Mouse (Mus musculus) urinary bladder, postnatal 10 days (tissue): ENCODE results near the gene Trpc4ap.

Experiments
- DNase-seq: peaks from one replicate; pipeline ENCODE4 v3.0.0; 2022; ENCODE audit warnings: low spot score

Trpc4ap gene

GRCm38 (mm10) chr2:155693136-155693535 lies 952 bp upstream of the Trpc4ap start:
- no peak for DNase-seq

DNA sequence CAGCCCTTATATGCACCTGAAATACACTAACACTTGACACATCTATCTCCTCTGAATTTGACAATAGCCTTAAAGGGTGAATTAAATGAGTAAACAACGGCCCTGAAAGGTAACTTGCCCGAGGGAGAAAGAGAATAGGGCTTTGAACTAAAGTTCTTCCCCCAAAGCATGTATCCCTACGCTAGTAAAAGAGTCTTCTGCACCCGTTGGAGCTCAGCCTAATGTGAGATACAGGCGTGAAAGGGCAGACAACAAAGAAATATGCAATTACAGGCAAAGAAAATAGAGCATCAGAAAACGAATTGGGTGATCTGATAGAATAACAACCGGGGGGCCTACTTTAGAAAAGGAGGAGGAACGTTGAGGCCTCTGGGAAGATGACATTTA lies 855 bp downstream of the Trpc4ap start:
- no peak for DNase-seq

GRCm38 (mm10) chr2:155689211-155689610 lies 3.0 kb downstream of the Trpc4ap start:
- no peak for DNase-seq

GRCm38 (mm10) chr2:155687746-155688145 lies 4.4 kb downstream of the Trpc4ap start:
- no peak for DNase-seq

DNA sequence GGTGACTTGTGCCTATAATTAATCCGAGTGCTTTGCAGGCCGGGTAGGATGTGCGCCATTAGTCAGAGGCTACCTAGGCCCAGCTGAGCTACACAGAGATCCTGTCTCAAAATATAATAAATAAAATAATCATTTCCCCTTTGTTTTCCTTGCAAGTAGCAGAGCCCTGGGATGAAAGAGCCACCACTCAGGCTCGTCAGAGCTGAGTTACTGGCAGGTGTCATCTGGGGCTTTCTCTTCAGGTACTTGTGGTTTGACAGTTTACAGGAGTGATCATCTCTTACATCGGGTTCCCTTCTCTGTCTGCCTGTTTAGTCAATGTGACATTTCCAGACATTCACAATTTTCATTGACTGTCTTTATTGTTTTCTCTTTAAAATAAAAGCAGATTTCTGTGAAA lies 5.6 kb downstream of the Trpc4ap start:
- DNase-seq = no peak

DNA sequence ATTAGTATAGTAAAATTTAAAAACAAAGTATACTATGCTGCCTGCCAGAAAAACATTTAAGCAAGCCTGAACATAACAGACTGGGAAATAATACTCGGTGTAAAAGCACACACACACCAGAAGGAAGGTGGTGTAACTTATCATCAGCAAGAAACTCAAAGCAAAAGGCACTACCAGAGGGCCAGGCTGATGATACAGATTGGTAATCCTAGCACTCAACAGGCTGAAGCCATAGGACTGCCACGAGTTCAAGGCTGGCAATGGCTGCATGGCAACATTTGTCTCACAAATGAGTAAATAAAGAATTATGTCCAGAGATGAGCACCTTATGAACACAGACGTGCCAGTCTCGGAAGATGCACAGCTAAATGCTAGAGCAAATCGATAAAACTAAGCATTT lies 8.4 kb downstream of the Trpc4ap start:
- no peak for DNase-seq

DNA sequence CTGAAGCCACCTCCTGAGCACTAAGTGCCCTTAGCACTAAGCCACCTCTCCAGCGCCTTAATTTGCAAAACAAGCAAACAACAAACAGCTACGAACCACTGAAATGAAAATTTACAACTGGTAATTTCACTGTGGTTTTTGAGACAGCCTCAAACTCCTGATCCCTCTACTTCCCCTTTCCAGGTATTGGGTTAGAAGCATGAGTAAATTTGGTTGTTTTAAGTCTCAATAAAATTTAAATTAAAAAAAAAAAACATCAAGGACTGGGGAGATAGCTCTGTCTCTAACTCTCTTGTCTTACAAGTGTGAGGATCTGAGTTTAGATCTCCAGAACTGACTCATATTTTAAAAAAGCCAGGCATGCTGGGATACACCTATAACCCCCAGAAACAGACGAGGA lies 9.0 kb downstream of the Trpc4ap start:
- DNase-seq = no peak

DNA sequence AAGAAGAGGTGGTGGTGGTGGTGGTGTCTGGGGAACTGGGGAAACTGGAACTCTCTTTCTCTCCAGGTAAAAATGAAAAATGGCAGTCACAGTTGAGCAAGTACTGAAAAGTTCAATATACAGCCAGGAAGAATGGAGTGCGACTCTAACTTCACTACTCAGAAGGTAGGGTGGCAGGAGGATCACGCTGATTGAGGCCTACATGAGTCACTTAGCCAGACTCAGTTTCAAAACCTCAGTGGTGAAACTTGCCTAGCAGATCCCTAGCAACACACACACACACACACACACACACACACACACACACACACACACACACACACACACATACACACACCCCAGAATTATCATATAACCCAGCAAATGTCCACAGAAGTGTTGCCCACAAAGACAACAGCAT lies 10.3 kb downstream of the Trpc4ap start:
- DNase-seq = no peak

- no peak for DNase-seq
Measured at GRCm38 (mm10) chr2:155681194-155681593, 11.0 kb downstream of the Trpc4ap start.

- DNase-seq = no peak
Measured at GRCm38 (mm10) chr2:155680591-155680990, 11.6 kb downstream of the Trpc4ap start.

DNA sequence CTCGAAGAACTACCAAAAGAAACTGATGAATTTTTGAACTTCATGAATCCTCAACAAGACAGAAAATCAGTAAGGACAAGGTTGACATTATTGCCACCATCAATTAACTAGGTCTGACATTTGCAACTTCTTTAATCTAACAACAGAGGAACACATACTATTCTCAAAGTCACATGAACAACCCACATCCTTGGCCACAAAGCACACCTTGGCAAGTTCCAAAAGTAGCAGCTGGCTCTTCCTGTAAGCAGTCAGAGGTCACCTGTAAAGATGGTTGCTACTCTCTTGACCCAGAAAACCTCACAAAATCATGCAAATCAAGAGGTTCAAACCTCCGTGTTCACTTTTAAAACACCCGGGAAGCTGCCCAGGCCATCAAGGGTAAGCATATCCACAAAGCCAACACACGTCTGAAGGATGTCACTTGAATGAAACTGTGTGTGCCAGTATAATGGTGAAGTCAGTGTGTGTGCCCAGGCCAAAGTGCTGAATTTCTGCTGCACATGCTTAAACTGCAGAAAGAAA lies 12.5 kb downstream of the Trpc4ap start:
- no peak for DNase-seq

DNA sequence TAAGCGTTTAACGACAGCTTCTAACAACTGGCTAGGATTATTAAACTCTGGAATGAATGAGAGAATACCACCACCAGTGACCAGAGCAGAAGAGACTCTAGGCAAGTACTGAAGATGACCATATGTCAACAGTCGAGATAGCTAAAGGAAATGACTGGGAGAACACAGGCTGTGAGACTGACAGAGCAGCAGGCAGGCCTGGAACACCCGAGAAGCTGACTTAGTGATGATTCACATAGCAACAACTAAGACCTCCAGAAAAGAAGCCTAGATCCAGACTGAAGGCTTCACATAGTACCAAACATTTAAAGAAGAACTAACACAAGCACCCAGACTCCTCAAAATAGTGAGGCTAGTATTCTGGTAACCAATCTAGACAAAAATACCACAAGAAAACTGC lies 17.1 kb downstream of the Trpc4ap start:
- DNase-seq = no peak

DNA sequence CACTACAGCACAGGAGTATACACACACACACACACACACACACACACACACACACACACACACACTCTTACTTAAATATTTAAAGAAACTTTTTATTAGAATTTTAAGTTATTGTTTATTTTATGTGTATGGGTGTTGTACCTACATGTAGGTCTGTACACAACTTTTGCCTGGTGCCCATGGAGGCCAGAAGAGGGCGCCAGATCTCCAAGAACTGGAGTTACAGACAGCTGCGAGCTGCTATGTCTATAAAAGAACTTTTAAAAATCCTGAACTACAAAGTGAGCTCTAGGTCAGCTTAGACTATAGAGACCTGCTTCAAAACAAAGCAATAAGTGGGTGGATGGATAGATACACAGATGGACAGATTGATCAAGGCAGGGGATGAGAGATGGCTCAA lies 18.6 kb downstream of the Trpc4ap start:
- DNase-seq = no peak

DNA sequence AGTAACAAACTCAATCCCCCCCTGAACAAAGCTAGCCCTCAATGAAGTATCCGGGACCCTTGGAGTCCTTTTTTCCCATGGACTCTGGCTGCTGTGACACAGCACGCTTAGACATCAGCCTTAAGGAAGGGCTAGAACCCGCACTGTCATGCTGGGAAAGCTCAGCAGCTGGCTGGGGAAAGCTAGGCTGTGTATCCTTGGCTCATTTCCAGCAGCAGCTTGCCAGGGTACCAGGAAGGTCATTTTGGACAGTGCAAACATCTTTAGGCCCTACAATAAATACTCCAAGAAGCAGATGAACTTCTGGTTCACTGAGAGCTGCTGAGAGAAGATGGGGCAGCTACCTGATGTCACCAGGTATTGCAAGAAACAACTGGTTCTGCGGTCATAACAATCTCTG lies 20.9 kb downstream of the Trpc4ap start:
- DNase-seq = no peak

DNA sequence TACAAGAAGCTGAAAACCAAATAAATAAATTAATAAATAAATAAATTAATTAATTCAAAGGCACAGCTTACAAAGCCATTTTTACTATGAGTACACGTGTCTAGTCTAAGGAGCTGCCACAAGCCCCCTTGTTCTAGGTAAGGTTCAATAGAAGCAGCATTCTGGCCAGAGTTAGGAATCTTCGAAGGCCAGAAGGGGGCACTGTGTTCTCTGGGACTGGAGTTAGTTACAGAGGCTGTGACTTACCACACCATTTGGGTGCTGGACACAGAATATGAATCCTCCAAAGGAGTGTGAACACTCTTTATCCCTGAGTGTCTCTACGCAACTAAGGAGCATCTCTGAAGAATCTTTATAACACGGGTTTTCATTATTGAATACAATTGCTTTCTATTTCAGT lies 23.7 kb downstream of the Trpc4ap start:
- DNase-seq = no peak

DNA sequence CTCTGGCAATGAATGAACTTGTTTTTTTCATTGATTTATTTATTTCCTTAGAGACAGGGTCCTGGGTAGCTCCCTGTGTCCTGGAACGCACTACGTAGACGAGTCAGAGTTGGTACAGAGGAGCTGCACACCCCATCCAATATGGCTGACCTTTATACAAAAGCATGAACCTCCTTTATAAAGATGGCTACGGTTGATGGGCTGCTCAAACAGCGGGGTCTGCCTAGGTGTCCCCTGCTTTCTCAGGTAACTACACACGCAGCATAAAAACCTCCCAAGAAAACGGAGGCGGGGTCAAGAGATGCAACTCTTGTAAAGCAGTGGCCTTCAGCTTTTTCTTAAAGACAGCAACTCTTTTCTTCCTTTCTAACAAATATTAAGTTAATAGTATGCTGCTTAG lies 24.3 kb downstream of the Trpc4ap start:
- DNase-seq = no peak

- DNase-seq = no peak
Measured at GRCm38 (mm10) chr2:155663910-155664460, 28.2 kb downstream of the Trpc4ap start.

DNA sequence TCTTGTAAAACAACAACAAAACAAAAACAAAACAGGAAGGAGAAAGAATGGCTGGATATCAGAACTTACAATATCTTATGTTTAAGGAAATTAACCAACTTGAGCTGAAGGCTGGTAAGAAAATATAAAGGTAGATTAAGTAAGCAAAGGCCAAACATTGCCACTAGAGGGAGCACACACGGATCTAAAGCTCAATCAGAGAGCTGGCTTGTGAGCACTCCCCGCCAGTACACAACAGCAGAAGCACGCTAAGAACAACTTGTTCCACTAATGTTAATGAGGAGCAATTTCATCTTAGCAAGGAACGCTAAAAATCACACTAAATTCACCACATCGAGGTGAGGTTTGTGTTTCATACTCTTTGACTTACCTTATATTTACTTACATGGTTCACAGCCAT lies 29.1 kb downstream of the Trpc4ap start:
- no peak for DNase-seq

DNA sequence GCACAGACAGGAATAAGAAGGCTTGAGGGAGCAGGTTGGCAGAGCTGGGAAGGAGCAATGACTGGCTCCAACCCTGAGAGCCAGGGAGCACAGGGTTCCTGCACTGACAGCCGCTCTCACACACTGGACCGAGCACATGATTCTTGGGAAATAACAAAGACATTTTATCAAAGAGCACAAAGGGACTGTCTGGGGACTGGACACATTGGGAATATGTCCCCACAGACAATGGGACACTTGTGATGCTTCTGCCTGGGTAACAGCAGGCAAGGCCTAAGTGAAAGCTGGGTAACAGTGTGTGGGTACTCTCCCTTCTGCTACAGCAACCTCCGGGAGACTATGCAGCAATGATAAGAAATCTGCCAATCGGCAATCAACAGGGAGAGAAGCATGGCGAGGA lies 29.8 kb downstream of the Trpc4ap start:
- no peak for DNase-seq

GRCm38 (mm10) chr2:155655759-155656372 lies 36.3 kb downstream of the Trpc4ap start:
- no peak for DNase-seq

DNA sequence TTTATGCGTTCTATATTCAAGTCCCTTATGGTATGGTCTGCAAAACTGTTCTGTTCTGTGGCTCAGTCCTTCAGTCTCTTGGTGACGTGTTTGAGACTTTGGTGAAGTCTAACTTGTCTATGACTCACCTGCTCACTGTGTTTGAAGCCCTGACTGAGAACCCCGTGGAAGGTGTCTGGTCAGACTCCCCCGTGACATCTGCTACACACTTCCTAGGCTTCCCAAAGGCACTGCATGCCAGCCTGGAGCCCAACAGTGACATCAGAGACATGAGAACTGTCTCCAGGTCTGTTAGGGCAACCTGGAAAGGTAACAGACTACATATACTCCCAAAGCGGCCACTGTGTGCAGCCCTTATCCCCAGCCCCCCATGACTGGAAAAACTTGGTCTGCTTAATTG lies 39.6 kb downstream of the Trpc4ap start:
- DNase-seq = no peak

- no peak for DNase-seq
Measured at GRCm38 (mm10) chr2:155645746-155646145, 46.4 kb downstream of the Trpc4ap start.

DNA sequence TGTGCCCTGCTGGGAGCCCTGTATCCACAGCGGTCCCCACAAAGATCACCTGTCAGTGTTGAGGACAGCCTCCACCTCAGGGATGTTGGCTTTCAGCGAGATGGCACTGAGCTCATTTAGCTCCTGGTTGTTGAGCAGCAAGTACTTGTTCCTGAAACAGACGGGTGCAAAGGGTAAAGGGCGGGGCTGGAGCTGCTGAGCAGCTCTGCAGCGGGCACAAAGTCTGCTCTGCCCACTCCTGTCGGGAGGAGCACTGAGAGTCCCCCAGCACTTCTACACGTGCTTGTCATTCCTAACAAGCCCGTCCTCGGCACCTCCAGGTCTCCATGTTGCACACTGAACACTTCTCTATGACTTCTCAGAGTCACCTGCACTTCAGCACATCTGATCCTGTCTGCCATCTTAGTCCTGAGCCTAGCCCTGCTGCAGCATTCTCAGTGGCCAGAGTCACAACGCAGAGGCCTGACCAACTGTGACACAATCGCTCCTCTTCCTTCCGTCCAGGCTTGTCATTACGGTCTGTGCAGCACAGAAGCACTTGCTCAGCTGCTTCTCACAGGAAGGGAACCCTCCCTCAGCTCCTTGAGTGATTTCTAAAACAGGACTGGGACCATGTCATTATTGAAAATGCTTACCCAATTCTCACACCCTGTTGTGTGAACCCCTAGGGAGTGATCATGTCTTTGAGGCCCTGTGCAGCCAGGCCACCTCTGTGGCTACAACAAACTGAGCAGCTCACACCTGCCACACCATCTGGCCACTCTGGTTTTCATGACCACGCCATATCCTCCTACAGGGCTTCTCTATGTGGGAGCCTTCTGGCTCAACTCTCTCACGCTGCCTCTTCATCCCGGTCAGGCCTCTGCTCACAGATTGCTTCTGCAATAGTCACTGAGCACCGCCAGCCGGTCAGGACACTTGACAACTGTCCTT lies 50.4 kb downstream of the Trpc4ap start:
- no peak for DNase-seq
